Mouse (Mus musculus) ES-E14 (cell line): ENCODE data around the gene Egr4.

ENCODE experiments used
- CHD2 ChIP-seq: IDR thresholded peaks from 2 replicates; pipeline ENCODE4 v1.6.1; 2014; ENCODE audit warnings: mild to moderate bottlenecking, low read depth, low read length, inconsistent platforms
- ZC3H11A ChIP-seq: IDR thresholded peaks from 2 replicates; pipeline ENCODE4 v1.6.1; 2012; ENCODE audit warnings: low read depth, mild to moderate bottlenecking, inconsistent platforms, low read length, borderline replicate concordance

DNA sequence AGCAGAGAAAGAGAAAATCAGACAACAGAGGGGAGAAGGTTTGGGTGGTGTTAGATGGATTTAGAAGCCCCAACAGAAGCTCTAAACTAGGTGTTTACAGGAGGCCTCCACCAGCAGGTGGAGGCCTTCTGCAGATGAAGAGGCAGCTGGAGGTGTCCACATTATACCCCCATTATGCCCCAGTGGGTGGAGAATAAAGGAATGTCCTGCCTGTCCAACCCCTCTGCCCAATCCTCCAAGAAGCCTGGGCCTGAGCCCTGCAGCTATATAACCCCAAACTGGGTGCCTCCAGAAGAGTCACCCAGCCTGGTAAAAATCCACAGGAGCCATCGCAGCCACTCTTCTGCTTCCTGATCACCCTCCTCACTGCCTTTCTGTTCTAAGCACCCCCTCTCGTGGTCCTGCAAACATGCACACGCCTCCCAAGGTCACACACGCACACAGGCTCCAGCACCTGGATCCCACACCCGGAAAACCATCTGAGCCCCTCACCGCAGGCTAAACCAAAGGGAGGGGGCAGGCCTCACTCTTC is 11.8 kb downstream of the Egr4 start:
- no peak for TF ChIP-seq ZC3H11A
- TF ChIP-seq CHD2 = no peak
